Mouse (Mus musculus): ENCODE measurements around the gene Atg9b.
A peak's percentile ranks its signal among the peaks of the same experiment; 100 is the strongest.

GRCm38 (mm10) chr5:24360792-24361454 lies 31.0 kb downstream of the Atg9b start:
- TF ChIP-seq CTCF (IDR thresholded peaks at IDR 0.05; ENCODE audit: control insufficient read depth, insufficient read depth, low read length) (peak; percentile 86), POLR2A (IDR thresholded peaks at IDR 0.05; ENCODE audit: borderline replicate concordance, control insufficient read depth, low read depth, low read length) (no peak)

All from bone marrow, adult 2 months (tissue).